Mouse (Mus musculus) kidney, postnatal 0 days (tissue): ENCODE measurements around the gene Klhl6. TPM values are rescaled to one million over a fixed set of nuclear protein-coding genes. Genes with fewer than 3 reads are reported as not detected.
"Not testable (repeated sequence)": the region's sequence is repeated elsewhere in the genome, so short reads cannot be mapped to it uniquely, and the experiment has no call there.

ENCODE experiments used
- ATAC-seq: fragments of 200-750 bp; cut with Nextera tagmentation; replicated peaks from 2 replicates; pipeline ENCODE4 v1.8.0; 2017; ENCODE audit warnings: low read depth, moderate number of reproducible peaks, moderate TSS enrichment, moderate library complexity; ENCODE audit not compliant: low FRiP score
- DNase-seq: peaks from one replicate; pipeline ENCODE4 v3.0.0-alpha.2; 2016; ENCODE audit warnings: low spot score
- H3K27ac ChIP-seq: fragments of 300-500 bp; sonication (generic); 2 replicates; pipeline ENCODE4 v1.5.1; 2014; ENCODE audit warnings: mild to moderate bottlenecking
- H3K27me3 ChIP-seq: fragments of 300-500 bp; sonication (generic); 2 replicates; pipeline ENCODE4 v1.6.1; 2014; ENCODE audit warnings: low read length, mixed read lengths; ENCODE audit not compliant: insufficient read depth
- H3K36me3 ChIP-seq: fragments of 300-500 bp; sonication (generic); 2 replicates; pipeline ENCODE4 v1.6.1; 2014; ENCODE audit warnings: low read length, mixed read lengths; ENCODE audit not compliant: insufficient read depth
- H3K4me1 ChIP-seq: fragments of 300-500 bp; sonication (generic); replicated peaks from 2 replicates; pipeline ENCODE4 v1.6.1; 2014; ENCODE audit warnings: antibody characterized with exemption, low read length, mixed read lengths; ENCODE audit not compliant: insufficient read depth
- H3K4me2 ChIP-seq: fragments of 300-500 bp; sonication (generic); 2 replicates; pipeline ENCODE4 v1.6.1; 2014; ENCODE audit warnings: mild to moderate bottlenecking, low read length, moderate library complexity, mixed read lengths
- H3K4me3 ChIP-seq: fragments of 300-500 bp; sonication (generic); replicated peaks from 2 replicates; pipeline ENCODE4 v1.5.1; 2014; ENCODE audit warnings: low read depth, low read length
- H3K9ac ChIP-seq: fragments of 300-500 bp; sonication (generic); 2 replicates; pipeline ENCODE4 v1.6.1; 2014; ENCODE audit warnings: low read depth, low read length
- H3K9me3 ChIP-seq: fragments of 300-500 bp; sonication (generic); replicated peaks from 2 replicates; pipeline ENCODE4 v1.6.1; 2016; ENCODE audit warnings: low read length, inconsistent platforms, mixed read lengths
- CTCF ChIP-seq: IDR thresholded peaks from 2 replicates; pipeline ENCODE4 v1.5.1; 2016; ENCODE audit warnings: antibody characterized with exemption, low read depth, mild to moderate bottlenecking, moderate library complexity
- WGBS: fragments of 180-500 bp; shearing (Covaris S2); extraction: QIAGEN DNeasy Blood & Tissue Kit; methylation state at CpG from one replicate; pipeline ENCODE4 v1.1.7; 2014; 5-methylcytosine and 5-hydroxymethylcytosine counted together
- polyA plus RNA-seq: library from polyadenylated mRNA; unstranded; fragments of >200 nt; fragmentation: Nextera tagmentation; extraction: Ambion mirVana; gene quantifications from 2 replicates; pipeline ENCODE4 v1.2.1, GENCODE M21; 2015

Klhl6 gene
- polyA plus RNA-seq, 1 experiment from 2014 or later = 12.2 TPM

- H3K9ac ChIP-seq = no peak overlapping the region
- DNase-seq (no peak), ATAC-seq (no peak)
- H3K9me3 ChIP-seq = no peaks in the 10 kb centered on the region
- no peaks in the 10 kb centered on the region for H3K4me1 ChIP-seq
- H3K27me3 ChIP-seq = no peaks in the 10 kb centered on the region
- H3K4me2 ChIP-seq = no peak overlapping the region
- 81% methylated on average over 7 of the region's 7 CpGs for WGBS
- TF ChIP-seq CTCF = no peak
- no peak overlapping the region for H3K27ac ChIP-seq
- H3K4me3 ChIP-seq = no peak overlapping the region
- H3K36me3 ChIP-seq = no peaks in the 10 kb centered on the region
Observed at GRCm38 (mm10) chr16:19997616-19998015, 14.8 kb upstream of the Klhl6 start.

GRCm38 (mm10) chr16:19996913-19997312 lies 14.1 kb upstream of the Klhl6 start:
- not testable (repeated sequence) for H3K9ac ChIP-seq, H3K9me3 ChIP-seq, H3K36me3 ChIP-seq, H3K4me3 ChIP-seq, H3K4me2 ChIP-seq, H3K27ac ChIP-seq, DNase-seq, ATAC-seq, H3K4me1 ChIP-seq, H3K27me3 ChIP-seq
- WGBS = 20% methylated on average over 6 of the region's 6 CpGs

- no peak for TF ChIP-seq CTCF
- no peaks in the 10 kb centered on the region for H3K36me3 ChIP-seq
- ATAC-seq (no peak), DNase-seq (no peak)
- H3K9me3 ChIP-seq = no peaks in the 10 kb centered on the region
- H3K9ac ChIP-seq = no peak overlapping the region
- no peaks in the 10 kb centered on the region for H3K4me1 ChIP-seq
- H3K4me3 ChIP-seq = no peak overlapping the region
- no peaks in the 10 kb centered on the region for H3K27me3 ChIP-seq
- H3K4me2 ChIP-seq = no peak overlapping the region
- H3K27ac ChIP-seq = no peak overlapping the region
Observed at GRCm38 (mm10) chr16:19995818-19996217, 13.0 kb upstream of the Klhl6 start.

- Histone ChIP-seq H3K27ac (no peak overlapping the region), H3K36me3 (no peaks in the 10 kb centered on the region), H3K4me3 (no peak overlapping the region), H3K4me2 (no peak overlapping the region), H3K9ac (no peak overlapping the region), H3K4me1 (no peaks in the 10 kb centered on the region), H3K27me3 (no peaks in the 10 kb centered on the region), H3K9me3 (no peaks in the 10 kb centered on the region)
- WGBS = 93% methylated on average over 3 of the region's 3 CpGs
- TF ChIP-seq CTCF = no peak
- no peak for DNase-seq
- no peak for ATAC-seq
Observed at GRCm38 (mm10) chr16:19993278-19993677, 10.4 kb upstream of the Klhl6 start.

- H3K36me3 ChIP-seq = no peaks in the 10 kb centered on the region
- H3K9ac ChIP-seq = no peak overlapping the region
- TF ChIP-seq CTCF = no peak
- H3K9me3 ChIP-seq = no peaks in the 10 kb centered on the region
- H3K27me3 ChIP-seq = no peaks in the 10 kb centered on the region
- ATAC-seq = no peak
- H3K4me3 ChIP-seq = no peak overlapping the region
- H3K27ac ChIP-seq = no peak overlapping the region
- H3K4me1 ChIP-seq = no peaks in the 10 kb centered on the region
- DNase-seq = no peak
- H3K4me2 ChIP-seq = no peak overlapping the region
Observed at GRCm38 (mm10) chr16:19990536-19990935, 7.7 kb upstream of the Klhl6 start.

- no peak for TF ChIP-seq CTCF
- Histone ChIP-seq H3K4me1 (no peaks in the 10 kb centered on the region; the same call in 1 of the 2 replicates), H3K27ac (no peak overlapping the region), H3K27me3 (no peaks in the 10 kb centered on the region), H3K9ac (no peak overlapping the region), H3K4me2 (no peak overlapping the region), H3K4me3 (no peak overlapping the region), H3K9me3 (no peaks in the 10 kb centered on the region), H3K36me3 (no peaks in the 10 kb centered on the region)
- DNase-seq = no peak
- WGBS = 87% methylated on average over 2 of the region's 2 CpGs
- ATAC-seq = no peak
Observed at GRCm38 (mm10) chr16:19987589-19987988, 4.8 kb upstream of the Klhl6 start.

GRCm38 (mm10) chr16:19984884-19985643 lies 2.2 kb upstream of the Klhl6 start:
- DNase-seq (no peak), ATAC-seq (no peak)
- no peaks in the 10 kb centered on the region; the same call in 1 of the 2 replicates for H3K4me1 ChIP-seq
- TF ChIP-seq CTCF = no peak
- no peaks in the 10 kb centered on the region for H3K9me3 ChIP-seq
- H3K4me2 ChIP-seq = no peak overlapping the region
- 85% methylated on average over 2 of the region's 2 CpGs for WGBS
- no peaks in the 10 kb centered on the region for H3K27me3 ChIP-seq
- H3K36me3 ChIP-seq = no peaks in the 10 kb centered on the region
- H3K4me3 ChIP-seq = no peak overlapping the region
- no peak overlapping the region for H3K27ac ChIP-seq
- H3K9ac ChIP-seq = no peak overlapping the region
